Mouse (Mus musculus) forebrain, embryonic 10.5 days (tissue): ENCODE results near the gene Lemd2. TPM values are rescaled to one million over a fixed set of nuclear protein-coding genes. Genes with fewer than 3 reads are reported as not detected.
A peak's percentile ranks its signal among the peaks of the same experiment; 100 is the strongest.

Source experiments
- DNase-seq: peaks from one replicate; pipeline ENCODE4 v3.0.0-alpha.2; 2017; ENCODE audit warnings: low spot score; ENCODE audit errors: extremely low spot score
- H3K27ac ChIP-seq: fragments of 300-500 bp; sonication (generic); 2 replicates; pipeline ENCODE4 v1.5.1; 2016; ENCODE audit warnings: mild to moderate bottlenecking
- H3K27me3 ChIP-seq: fragments of 300-500 bp; sonication (generic); 2 replicates; pipeline ENCODE4 v1.6.1; 2016; ENCODE audit warnings: mild to moderate bottlenecking; ENCODE audit not compliant: poor library complexity, severe bottlenecking
- H3K36me3 ChIP-seq: fragments of 300-500 bp; sonication (generic); replicated peaks from 2 replicates; pipeline ENCODE4 v1.6.1; 2016; ENCODE audit warnings: mild to moderate bottlenecking, moderate library complexity
- H3K4me1 ChIP-seq: fragments of 300-500 bp; sonication (generic); 2 replicates; pipeline ENCODE4 v1.6.1; 2016
- H3K4me3 ChIP-seq: fragments of 300-500 bp; sonication (generic); 2 replicates; pipeline ENCODE4 v1.5.1; 2016; ENCODE audit warnings: mild to moderate bottlenecking, moderate library complexity
- H3K9me3 ChIP-seq: fragments of 300-500 bp; sonication (generic); 2 replicates; pipeline ENCODE4 v1.6.1; 2016; ENCODE audit warnings: mild to moderate bottlenecking, moderate library complexity
- WGBS: fragments of 180-500 bp; shearing (Covaris S2); methylation state at CpG from one replicate; pipeline ENCODE4 v1.1.7; 2016; 5-methylcytosine and 5-hydroxymethylcytosine counted together
- polyA plus RNA-seq: library from polyadenylated mRNA; unstranded; fragments of >200 nt; fragmentation: Nextera tagmentation; extraction: Ambion mirVana; gene quantifications from 2 replicates; pipeline ENCODE4 v1.2.1, GENCODE M21; 2016

Lemd2 gene
- polyA plus RNA-seq, 1 experiment from 2014 or later: 14.8 TPM

- H3K4me3 ChIP-seq: no peak overlapping the region
- no peak overlapping the region for H3K27ac ChIP-seq
- no peaks in the 10 kb centered on the region for H3K27me3 ChIP-seq
- 92% methylated on average over 9 of the region's 9 CpGs for WGBS
- peaks cover 36% of the 10 kb centered on the region for H3K4me1 ChIP-seq
- H3K9me3 ChIP-seq: no peaks in the 10 kb centered on the region; the same call in 1 of the 2 replicates
- H3K36me3 ChIP-seq: no peaks in the 10 kb centered on the region
- DNase-seq: no peak
These were observed 26.2 kb downstream of the Lemd2 start for GRCm38 (mm10) chr17:27178019-27178418.

- Histone ChIP-seq H3K36me3 (no peaks in the 10 kb centered on the region), H3K9me3 (no peaks in the 10 kb centered on the region; the same call in 1 of the 2 replicates), H3K27ac (peak overlapping the region; percentile 57; the same call in 1 of the 2 replicates), H3K27me3 (no peaks in the 10 kb centered on the region), H3K4me1 (peaks cover 36% of the 10 kb centered on the region), H3K4me3 (no peak overlapping the region)
- no peak for DNase-seq
- 93% methylated on average over 4 of the region's 4 CpGs for WGBS
These were observed 27.5 kb downstream of the Lemd2 start for GRCm38 (mm10) chr17:27176754-27177153.

GRCm38 (mm10) chr17:27176287-27176686, 28.0 kb downstream of the Lemd2 start:
- H3K9me3 ChIP-seq: no peaks in the 10 kb centered on the region; the same call in 1 of the 2 replicates
- no peaks in the 10 kb centered on the region for H3K36me3 ChIP-seq
- DNase-seq: no peak
- peak overlapping the region; percentile 57 for H3K27ac ChIP-seq
- no peaks in the 10 kb centered on the region for H3K27me3 ChIP-seq
- H3K4me1 ChIP-seq: peaks cover 32% of the 10 kb centered on the region
- 75% methylated on average over 3 of the region's 3 CpGs for WGBS
- H3K4me3 ChIP-seq: no peak overlapping the region

GRCm38 (mm10) chr17:27175196-27175874, 28.9 kb downstream of the Lemd2 start:
- Histone ChIP-seq H3K27ac (peak overlapping the region; percentile 57), H3K27me3 (no peaks in the 10 kb centered on the region), H3K4me3 (no peak overlapping the region), H3K9me3 (no peaks in the 10 kb centered on the region; the same call in 1 of the 2 replicates), H3K36me3 (no peaks in the 10 kb centered on the region), H3K4me1 (peaks cover 38% of the 10 kb centered on the region)
- DNase-seq: peak; percentile 30
- 40% methylated on average over 14 of the region's 14 CpGs for WGBS

GRCm38 (mm10) chr17:27173715-27174114, 30.6 kb downstream of the Lemd2 start:
- DNase-seq: no peak
- 88% methylated on average over 3 of the region's 3 CpGs for WGBS
- H3K27ac ChIP-seq: peak overlapping the region; percentile 18; the same call in 1 of the 2 replicates
- no peaks in the 10 kb centered on the region; the same call in 1 of the 2 replicates for H3K9me3 ChIP-seq
- no peaks in the 10 kb centered on the region for H3K27me3 ChIP-seq
- H3K36me3 ChIP-seq: no peaks in the 10 kb centered on the region
- H3K4me3 ChIP-seq: no peak overlapping the region
- peaks cover 47% of the 10 kb centered on the region for H3K4me1 ChIP-seq

GRCm38 (mm10) chr17:27172459-27172858, 31.8 kb downstream of the Lemd2 start:
- H3K9me3 ChIP-seq: no peaks in the 10 kb centered on the region
- no peak for DNase-seq
- H3K36me3 ChIP-seq: no peaks in the 10 kb centered on the region
- no peak overlapping the region for H3K27ac ChIP-seq
- H3K27me3 ChIP-seq: no peaks in the 10 kb centered on the region
- H3K4me3 ChIP-seq: no peak overlapping the region
- 91% methylated on average over 9 of the region's 9 CpGs for WGBS
- peaks cover 47% of the 10 kb centered on the region for H3K4me1 ChIP-seq

GRCm38 (mm10) chr17:27171121-27171520, 33.1 kb downstream of the Lemd2 start:
- no peaks in the 10 kb centered on the region for H3K36me3 ChIP-seq
- H3K9me3 ChIP-seq: no peaks in the 10 kb centered on the region
- peaks cover 42% of the 10 kb centered on the region for H3K4me1 ChIP-seq
- no peak for DNase-seq
- H3K4me3 ChIP-seq: no peak overlapping the region
- H3K27me3 ChIP-seq: peaks cover 3% of the 10 kb centered on the region; the same call in 1 of the 2 replicates
- H3K27ac ChIP-seq: no peak overlapping the region
- 81% methylated on average over 5 of the region's 5 CpGs for WGBS

GRCm38 (mm10) chr17:27169952-27170695, 34.1 kb downstream of the Lemd2 start:
- no peaks in the 10 kb centered on the region for H3K9me3 ChIP-seq
- peaks cover 3% of the 10 kb centered on the region; the same call in 1 of the 2 replicates for H3K27me3 ChIP-seq
- WGBS: 76% methylated on average over 11 of the region's 11 CpGs
- H3K4me3 ChIP-seq: no peak overlapping the region
- peak overlapping the region; percentile 65 for H3K27ac ChIP-seq
- H3K36me3 ChIP-seq: no peaks in the 10 kb centered on the region
- peaks cover 32% of the 10 kb centered on the region for H3K4me1 ChIP-seq
- DNase-seq: no peak

- Histone ChIP-seq H3K27ac (no peak overlapping the region), H3K9me3 (no peaks in the 10 kb centered on the region), H3K4me3 (no peak overlapping the region), H3K4me1 (peaks cover 21% of the 10 kb centered on the region), H3K27me3 (peaks cover 3% of the 10 kb centered on the region; the same call in 1 of the 2 replicates), H3K36me3 (no peaks in the 10 kb centered on the region)
- WGBS: 91% methylated on average over 4 of the region's 4 CpGs
- no peak for DNase-seq
These were observed 35.7 kb downstream of the Lemd2 start for GRCm38 (mm10) chr17:27168569-27168968.

GRCm38 (mm10) chr17:27167545-27167944, 36.7 kb downstream of the Lemd2 start, which contains the start of gene Ip6k3:
TSS of gene Ip6k3 (minus strand) at chr17:27167795.
- no peak within 1 kb of the TSS for H3K27ac ChIP-seq
- H3K4me3 ChIP-seq: no peak within 1 kb of the TSS
- no peak for DNase-seq
- H3K36me3 ChIP-seq: no peaks in the 10 kb centered on the region
- H3K4me1 ChIP-seq: peaks cover 28% of the 10 kb centered on the region
- WGBS: 79% methylated on average over 4 of the region's 4 CpGs
- H3K9me3 ChIP-seq: no peaks in the 10 kb centered on the region
- peaks cover 3% of the 10 kb centered on the region; the same call in 1 of the 2 replicates for H3K27me3 ChIP-seq

GRCm38 (mm10) chr17:27166901-27167300, 37.4 kb downstream of the Lemd2 start:
- no peak for DNase-seq
- Histone ChIP-seq H3K4me3 (no peak overlapping the region), H3K27me3 (peaks cover 3% of the 10 kb centered on the region; the same call in 1 of the 2 replicates), H3K9me3 (no peaks in the 10 kb centered on the region), H3K27ac (no peak overlapping the region), H3K36me3 (no peaks in the 10 kb centered on the region), H3K4me1 (peaks cover 28% of the 10 kb centered on the region)
- 72% methylated on average over 6 of the region's 6 CpGs for WGBS

GRCm38 (mm10) chr17:27165054-27165773, 39.1 kb downstream of the Lemd2 start:
- H3K4me1 ChIP-seq: peaks cover 24% of the 10 kb centered on the region; the same call in 1 of the 2 replicates
- WGBS: 70% methylated on average over 8 of the region's 8 CpGs
- no peak for DNase-seq
- H3K4me3 ChIP-seq: no peak overlapping the region
- H3K27me3 ChIP-seq: peaks cover 3% of the 10 kb centered on the region; the same call in 1 of the 2 replicates
- H3K36me3 ChIP-seq: no peaks in the 10 kb centered on the region
- no peak overlapping the region for H3K27ac ChIP-seq
- no peaks in the 10 kb centered on the region for H3K9me3 ChIP-seq
